In the genomic region with DNA sequence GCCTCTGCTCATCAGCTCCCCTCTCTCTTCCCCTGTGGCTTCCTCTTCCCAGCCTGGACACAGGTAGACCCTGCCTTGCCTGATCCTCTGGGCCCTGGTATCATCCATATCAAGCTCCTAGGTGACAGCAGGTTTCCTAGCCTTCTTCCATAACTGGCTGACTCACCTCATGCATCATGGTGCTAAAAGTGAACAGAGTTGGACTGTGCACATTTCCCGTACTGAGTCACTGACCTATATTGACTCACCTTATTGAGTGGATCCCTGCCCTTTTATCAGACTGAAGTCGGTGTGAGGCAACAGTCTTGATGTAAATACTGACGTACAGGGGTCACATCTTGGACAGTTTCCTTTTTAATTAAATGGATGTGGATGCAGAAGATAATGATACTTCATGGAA, we compare ENCODE assay signal across 20 mouse cellular contexts.
"Had no signal": no experiment of that assay in that cellular context is flagged by ENCODE, and none has a peak within 500 bp of the region (broad histone marks: within the 10 kb centered on the region; RNA-seq: fewer than 3 reads in every experiment).

No protein-coding gene starts in this region.

- H3K9me3 ChIP-seq: liver, embryonic 15.5 days; lung, embryonic 15.5 days; megakaryocyte, embryonic 14.5 days; midbrain, embryonic 13.5 days; neural tube, embryonic 13.5 days; neural tube, embryonic 15.5 days; stomach, embryonic 15.5 days had no signal

- H3K4me2 ChIP-seq: liver, embryonic 15.5 days; lung, embryonic 15.5 days; midbrain, embryonic 11.5 days; midbrain, embryonic 13.5 days; neural tube, embryonic 13.5 days; neural tube, embryonic 15.5 days; stomach, embryonic 15.5 days had no signal

- ATAC-seq: liver, postnatal 0 days; lung, postnatal 0 days; midbrain, embryonic 13.5 days; midbrain, embryonic 16.5 days had no signal

- DNase-seq: liver, postnatal 0 days; lung, adult 2 months; lung, postnatal 14 days; lung, postnatal 36 days; right cerebral cortex, postnatal 14 days; thymus, adult 2 months; thymus, postnatal 25 days; thymus, postnatal 4 days had no signal

- H3K4me3 ChIP-seq: liver, embryonic 15.5 days; lung, embryonic 15.5 days; megakaryocyte, embryonic 14.5 days; midbrain, embryonic 13.5 days; myocyte; neural tube, embryonic 13.5 days; neural tube, embryonic 15.5 days; stomach, embryonic 15.5 days had no signal

- H3K4me1 ChIP-seq: liver, embryonic 15.5 days; lung, embryonic 15.5 days; megakaryocyte, embryonic 14.5 days; midbrain, embryonic 13.5 days; neural tube, embryonic 13.5 days; neural tube, embryonic 15.5 days; stomach, embryonic 15.5 days had no signal

- H3K36me3 ChIP-seq: liver, embryonic 15.5 days; lung, embryonic 15.5 days; midbrain, embryonic 13.5 days; neural tube, embryonic 13.5 days; neural tube, embryonic 15.5 days; stomach, embryonic 15.5 days had no signal

- H3K27me3 ChIP-seq: liver, embryonic 15.5 days; lung, embryonic 15.5 days; megakaryocyte, embryonic 14.5 days; midbrain, embryonic 13.5 days; neural tube, embryonic 13.5 days; neural tube, embryonic 15.5 days; stomach, embryonic 15.5 days had no signal

- H3K27ac ChIP-seq: liver, embryonic 15.5 days; lung, embryonic 15.5 days; macrophage; midbrain, embryonic 13.5 days; neural tube, embryonic 13.5 days; neural tube, embryonic 15.5 days; stomach, embryonic 15.5 days had no signal

- H3K9ac ChIP-seq: liver, embryonic 15.5 days; liver, postnatal 0 days; lung, embryonic 15.5 days; midbrain, embryonic 13.5 days; neural tube, embryonic 13.5 days; neural tube, embryonic 15.5 days; stomach, embryonic 15.5 days had no signal
